8 mouse cellular contexts compared by ENCODE assay signal in the genomic region with DNA sequence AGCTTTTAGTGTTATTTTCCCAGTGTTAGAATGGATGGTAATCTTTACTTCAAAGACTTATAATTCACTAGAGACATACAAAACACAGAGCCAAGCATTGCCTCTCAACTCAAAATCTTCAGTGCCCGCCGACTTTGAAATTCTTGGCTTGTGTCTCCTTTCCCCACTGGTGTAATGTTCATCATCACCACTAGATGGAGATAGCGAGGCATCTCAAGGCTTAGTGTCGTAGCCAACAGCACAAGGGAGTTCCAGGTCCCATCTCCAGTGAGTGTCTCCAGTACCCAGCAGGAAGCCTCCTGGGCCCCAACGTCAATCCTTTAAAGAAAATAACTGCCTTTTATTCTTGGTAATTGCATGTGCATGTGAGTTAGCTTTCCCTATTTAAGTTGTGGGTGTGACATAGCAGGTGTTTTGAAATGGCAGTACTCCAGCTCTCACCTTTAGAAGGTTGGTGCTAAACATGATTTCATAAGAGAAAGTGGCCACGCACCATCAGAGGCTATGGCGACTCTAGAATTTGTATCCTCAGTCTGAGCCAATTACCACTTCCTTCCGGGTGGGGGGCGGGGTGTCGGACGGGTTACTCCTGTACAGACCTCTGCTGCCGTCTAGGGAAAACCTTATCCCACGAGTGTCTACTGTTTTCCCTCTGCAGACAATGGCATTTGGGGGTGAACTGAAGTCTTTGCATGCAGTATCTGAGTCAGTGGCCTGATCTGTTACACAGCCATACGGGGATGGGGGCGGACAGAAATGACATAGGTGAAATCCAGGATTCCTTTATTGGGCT.
DNase-seq lines count a peak whose midpoint lies in the region; ATAC-seq and TF ChIP-seq lines count a peak whose summit lies in the region.

No protein-coding gene starts in this region.

- ATAC-seq in G1E (ENCODE audit: extremely low read depth, insufficient number of reproducible peaks, low FRiP score, poor library complexity, severe bottlenecking), result no peak
- peak; percentile 42 for ATAC-seq in forebrain, embryonic 12.5 days (ENCODE audit: low FRiP score)
- peak; percentile 7; the same call in 1 of the 2 replicates for ATAC-seq in lung, embryonic 16.5 days (ENCODE audit: low read depth)

- H3K27ac ChIP-seq in forebrain, embryonic 12.5 days, result no peak overlapping the region
- H3K27ac ChIP-seq in lung, embryonic 16.5 days (ENCODE audit: low read length), result no peak overlapping the region; the same call in 1 of the 2 replicates

- no peaks in the 10 kb centered on the region for H3K36me3 ChIP-seq in G1E (replicated peaks)
- no peaks in the 10 kb centered on the region for H3K36me3 ChIP-seq in forebrain, embryonic 12.5 days (replicated peaks)
- no peaks in the 10 kb centered on the region for H3K36me3 ChIP-seq in lung, embryonic 16.5 days (ENCODE audit: control insufficient read depth, insufficient read depth, low read length)

- 41% methylated on average over 15 of the region's 15 CpGs for WGBS in forebrain, embryonic 12.5 days
- 32% methylated on average over 15 of the region's 15 CpGs for WGBS in lung, embryonic 16.5 days

- peak; percentile 90 for TF ChIP-seq CTCF in G1E (IDR thresholded peaks at IDR 0.05; ENCODE audit: low read depth, low read length)

- H3K27me3 ChIP-seq in G1E (ENCODE audit: insufficient read depth, low read length), result peaks cover 15% of the 10 kb centered on the region
- peaks cover 26% of the 10 kb centered on the region for H3K27me3 ChIP-seq in forebrain, embryonic 12.5 days
- H3K27me3 ChIP-seq in lung, embryonic 16.5 days (ENCODE audit: control insufficient read depth, insufficient read depth, low read depth, low read length), result peaks cover 7% of the 10 kb centered on the region; the same call in 1 of the 2 replicates

- peaks cover 5% of the 10 kb centered on the region for H3K4me1 ChIP-seq in G1E (ENCODE audit: insufficient read depth, low read depth, low read length)
- H3K4me1 ChIP-seq in forebrain, embryonic 12.5 days, result peaks cover 3% of the 10 kb centered on the region; the same call in 1 of the 2 replicates
- peaks cover 6% of the 10 kb centered on the region for H3K4me1 ChIP-seq in lung, embryonic 16.5 days (replicated peaks; ENCODE audit: control insufficient read depth, insufficient read depth, low read length)

- intact Hi-C loops in heart, postnatal 14 days (cut with DNase I), result loop anchor here (1.0 kb wide), 1 partner anchor 443 kb away; no protein-coding TSS in a partner anchor

- H3K9me3 ChIP-seq in G1E (replicated peaks), result no peaks in the 10 kb centered on the region
- no peaks in the 10 kb centered on the region for H3K9me3 ChIP-seq in forebrain, embryonic 12.5 days
- H3K9me3 ChIP-seq in lung, embryonic 16.5 days (ENCODE audit: control insufficient read depth, low read length), result no peaks in the 10 kb centered on the region

- H3K4me3 ChIP-seq in G1E (ENCODE audit: low read depth, low read length), result no peak overlapping the region
- no peak overlapping the region for H3K4me3 ChIP-seq in forebrain, embryonic 12.5 days (replicated peaks)
- no peak overlapping the region for H3K4me3 ChIP-seq in lung, embryonic 16.5 days (ENCODE audit: low read length)

- H3K9ac ChIP-seq in forebrain, embryonic 12.5 days, result no peak overlapping the region
- no peak overlapping the region for H3K9ac ChIP-seq in lung, embryonic 16.5 days (ENCODE audit: low read length)

- peak; percentile 44 for DNase-seq in G1E (ENCODE audit: low spot score)
- DNase-seq in brain, adult 2 months (ENCODE audit: low read depth, low spot score), result peak; percentile 84
- peak; percentile 53 to 78 for DNase-seq in heart, postnatal 14 days
- peak; percentile 78 for DNase-seq in layer of hippocampus, adult 9-10 months (ENCODE audit: low spot score)
- DNase-seq in retina, adult 2 months (ENCODE audit: low read depth, low spot score), result peak; percentile 54
- peak; percentile 44 to 54 for DNase-seq in urinary bladder, postnatal 36 days (ENCODE audit: low spot score in 2 of 2)

- H3K4me2 ChIP-seq in forebrain, embryonic 12.5 days, result no peak overlapping the region
- H3K4me2 ChIP-seq in lung, embryonic 16.5 days (ENCODE audit: low read depth, low read length), result no peak overlapping the region
